Mouse (Mus musculus) forebrain, postnatal 0 days (tissue): ENCODE data around the gene Hist1h2bj. TPM values are rescaled to one million over a fixed set of nuclear protein-coding genes. Genes with fewer than 3 reads are reported as not detected.
"Not testable (repeated sequence)": the region's sequence is repeated elsewhere in the genome, so short reads cannot be mapped to it uniquely, and the experiment has no call there.

Experiments used
- ATAC-seq: fragments of 200-750 bp; cut with Nextera tagmentation; 2 replicates; pipeline ENCODE4 v1.8.0; 2017; ENCODE audit warnings: mild to moderate bottlenecking, moderate library complexity
- DNase-seq: peaks from one replicate; pipeline ENCODE4 v3.0.0-alpha.2; 2015
- H3K27ac ChIP-seq: fragments of 300-500 bp; sonication (generic); 2 replicates; pipeline ENCODE4 v1.5.1; 2014; ENCODE audit warnings: low read depth, mild to moderate bottlenecking, antibody characterized with exemption, low read length, moderate library complexity, mixed read lengths
- H3K27me3 ChIP-seq: fragments of 300-500 bp; sonication (generic); 2 replicates; pipeline ENCODE4 v1.6.1; 2014; ENCODE audit warnings: mild to moderate bottlenecking, low read length, mixed read lengths; ENCODE audit not compliant: insufficient read depth
- H3K36me3 ChIP-seq: fragments of 300-500 bp; sonication (generic); 2 replicates; pipeline ENCODE4 v1.6.1; 2014; ENCODE audit warnings: mild to moderate bottlenecking, moderate library complexity; ENCODE audit not compliant: insufficient read depth
- H3K4me1 ChIP-seq: fragments of 300-500 bp; sonication (generic); 2 replicates; pipeline ENCODE4 v1.6.1; 2014; ENCODE audit warnings: antibody characterized with exemption; ENCODE audit not compliant: insufficient read depth
- H3K4me2 ChIP-seq: fragments of 300-500 bp; sonication (generic); 2 replicates; pipeline ENCODE4 v1.6.1; 2014; ENCODE audit warnings: low read depth, mild to moderate bottlenecking, moderate library complexity
- H3K4me3 ChIP-seq: fragments of 300-500 bp; sonication (generic); 2 replicates; pipeline ENCODE4 v1.5.1; 2014; ENCODE audit warnings: low read depth, low read length, mixed read lengths
- H3K9ac ChIP-seq: fragments of 300-500 bp; sonication (generic); 2 replicates; pipeline ENCODE4 v1.6.1; 2014; ENCODE audit warnings: mild to moderate bottlenecking
- H3K9me3 ChIP-seq: fragments of 300-500 bp; sonication (generic); 2 replicates; pipeline ENCODE4 v1.6.1; 2016; ENCODE audit warnings: low read length
- CTCF ChIP-seq: sonication (generic); IDR thresholded peaks from 2 replicates; pipeline ENCODE4 v1.5.1; 2016; ENCODE audit warnings: antibody characterized with exemption, control low read depth, low read depth
- WGBS: fragments of 180-500 bp; shearing (Covaris S2); extraction: QIAGEN DNeasy Blood & Tissue Kit; methylation state at CpG from one replicate; pipeline ENCODE4 v1.1.7; 2014; 5-methylcytosine and 5-hydroxymethylcytosine counted together
- polyA plus RNA-seq: library from polyadenylated mRNA; unstranded; fragments of >200 nt; fragmentation: Nextera tagmentation; extraction: Ambion mirVana; gene quantifications from 2 replicates; pipeline ENCODE4 v1.2.1, GENCODE M21; 2015
- total RNA-seq: library from RNA; depleted of rRNA; stranded (reverse); fragments of >200 nt; gene quantifications from 2 replicates; pipeline ENCODE4 v1.2.3, GENCODE M21; 2014

Hist1h2bj gene
- total and polyA plus RNA-seq, 2 experiments from 2014 or later: 1.6 to 305 TPM

- no peak for TF ChIP-seq CTCF
- WGBS: 2% methylated on average over 35 of the region's 35 CpGs
- Histone ChIP-seq H3K9me3 (no peaks in the 10 kb centered on the region), H3K4me2 (peak overlapping the region; percentile 50), H3K4me1 (peaks cover 2% of the 10 kb centered on the region; the same call in 1 of the 2 replicates), H3K27me3 (no peaks in the 10 kb centered on the region; the same call in 1 of the 2 replicates), H3K27ac (peak overlapping the region; percentile 77), H3K4me3 (peak overlapping the region; percentile 48), H3K36me3 (no peaks in the 10 kb centered on the region), H3K9ac (peak overlapping the region; percentile 54)
- ATAC-seq (peak; percentile 76), DNase-seq (peak; percentile 96)
These were observed 16.7 kb upstream of the Hist1h2bj start for GRCm38 (mm10) chr13:22026058-22027031.

GRCm38 (mm10) chr13:22028673-22029460 is 14.1 kb upstream of the Hist1h2bj start:
- Histone ChIP-seq H3K9ac (peak overlapping the region; percentile 63), H3K4me2 (peak overlapping the region; percentile 62), H3K4me3 (peak overlapping the region; percentile 65), H3K27me3 (no peaks in the 10 kb centered on the region), H3K4me1 (no peaks in the 10 kb centered on the region), H3K27ac (0 out of 2 replicates have a peak overlapping the region, but pooled peaks have one; percentile 54), H3K36me3 (no peaks in the 10 kb centered on the region), H3K9me3 (no peaks in the 10 kb centered on the region)
- TF ChIP-seq CTCF: peak; percentile 93
- under 1% methylated on average over 40 of the region's 40 CpGs for WGBS
- ATAC-seq (peak; percentile 69), DNase-seq (peak; percentile 91)

- H3K9ac ChIP-seq: no peak overlapping the region
- TF ChIP-seq CTCF: no peak
- H3K27me3 ChIP-seq: no peaks in the 10 kb centered on the region
- H3K36me3 ChIP-seq: no peaks in the 10 kb centered on the region
- 30% methylated on average over 8 of the region's 8 CpGs for WGBS
- no peaks in the 10 kb centered on the region for H3K4me1 ChIP-seq
- no peak overlapping the region for H3K27ac ChIP-seq
- ATAC-seq: no peak
- H3K4me2 ChIP-seq: no peak overlapping the region
- DNase-seq: no peak
- no peak overlapping the region for H3K4me3 ChIP-seq
- H3K9me3 ChIP-seq: no peaks in the 10 kb centered on the region
These were observed 13.1 kb upstream of the Hist1h2bj start for GRCm38 (mm10) chr13:22029928-22030327.

GRCm38 (mm10) chr13:22030493-22030892 is 12.5 kb upstream of the Hist1h2bj start:
- no peaks in the 10 kb centered on the region for H3K9me3 ChIP-seq
- no peak overlapping the region for H3K4me3 ChIP-seq
- 10% methylated on average over 4 of the region's 4 CpGs for WGBS
- no peaks in the 10 kb centered on the region for H3K4me1 ChIP-seq
- peak; percentile 68 for DNase-seq
- H3K27ac ChIP-seq: no peak overlapping the region
- H3K27me3 ChIP-seq: no peaks in the 10 kb centered on the region
- no peak overlapping the region for H3K9ac ChIP-seq
- peak; percentile 48 for TF ChIP-seq CTCF
- ATAC-seq: no peak
- H3K36me3 ChIP-seq: no peaks in the 10 kb centered on the region
- H3K4me2 ChIP-seq: no peak overlapping the region

- Histone ChIP-seq H3K4me3 (no peak overlapping the region), H3K27ac (no peak overlapping the region), H3K9me3 (no peaks in the 10 kb centered on the region), H3K4me1 (peaks cover 6% of the 10 kb centered on the region), H3K36me3 (no peaks in the 10 kb centered on the region), H3K9ac (no peak overlapping the region), H3K4me2 (no peak overlapping the region), H3K27me3 (no peaks in the 10 kb centered on the region)
- 48% methylated on average over 5 of the region's 5 CpGs for WGBS
- TF ChIP-seq CTCF: no peak
- ATAC-seq: no peak
- no peak for DNase-seq
These were observed 9.1 kb upstream of the Hist1h2bj start for GRCm38 (mm10) chr13:22033741-22034442.

- Histone ChIP-seq H3K9me3 (no peaks in the 10 kb centered on the region), H3K27me3 (no peaks in the 10 kb centered on the region), H3K4me3 (peak overlapping the region; percentile 26), H3K4me2 (peak overlapping the region; percentile 56), H3K9ac (no peak overlapping the region), H3K4me1 (peaks cover 6% of the 10 kb centered on the region), H3K36me3 (no peaks in the 10 kb centered on the region), H3K27ac (no peak overlapping the region)
- no peak for TF ChIP-seq CTCF
- ATAC-seq (no peak), DNase-seq (peak; percentile 22)
- WGBS: 0% methylated on average over 12 of the region's 14 CpGs
These were observed 8.4 kb upstream of the Hist1h2bj start for GRCm38 (mm10) chr13:22034443-22035266.

- peak within 1 kb of the TSS; percentile 28 for H3K9ac ChIP-seq
- ATAC-seq (peak; percentile 99), DNase-seq (peak; percentile 95)
- H3K4me2 ChIP-seq: peak within 1 kb of the TSS; percentile 56
- not testable (repeated sequence) for H3K9me3 ChIP-seq, H3K27me3 ChIP-seq, H3K36me3 ChIP-seq, H3K27ac ChIP-seq
- under 1% methylated on average over 23 of the region's 69 CpGs for WGBS
- H3K4me1 ChIP-seq: peaks cover 14% of the 10 kb centered on the region
- H3K4me3 ChIP-seq: peak within 1 kb of the TSS; percentile 40
These were observed 7.5 kb upstream of the Hist1h2bj start, which contains the start of the genes Hist1h2ah and Hist1h2bk for GRCm38 (mm10) chr13:22035267-22036148. Gene Hist1h2ah, minus strand, starts transcription at chr13:22035568. Gene Hist1h2bk, plus strand, starts transcription at chr13:22035870.
